Mouse (Mus musculus) CD4-positive, CD25-positive, alpha-beta regulatory T cell, adult 4 months (primary cell): ENCODE data around the gene Emc9. TPM values are rescaled to one million over a fixed set of nuclear protein-coding genes. Genes with fewer than 3 reads are reported as not detected.

Experiments
- ATAC-seq: one replicate; pipeline ENCODE4 v1.8.0; 2017
- polyA plus RNA-seq, 2 experiments: library from polyadenylated mRNA; unstranded; fragments of 100-300 nt; shearing (Covaris generic); gene quantifications; one replicate each; pipeline ENCODE4 v1.2.1; 2017

Gene Emc9
- 10 to 100 TPM; 20.9 to 22.9 TPM for polyA plus RNA-seq

GRCm38 (mm10) chr14:55584702-55585565 is at the start of gene Emc9:
Gene Emc9, minus strand, starts transcription at chr14:55585302.
- peak; percentile 81 for ATAC-seq

- peak; percentile 80 for ATAC-seq
Observed at GRCm38 (mm10) chr14:55629312-55629711, 44.2 kb upstream of the Emc9 start.

- ATAC-seq: no peak
Observed at GRCm38 (mm10) chr14:55628077-55628827, 43.1 kb upstream of the Emc9 start.

GRCm38 (mm10) chr14:55618486-55619195 is 33.5 kb upstream of the Emc9 start:
- ATAC-seq: peak; percentile 27

- ATAC-seq: peak; percentile 92
Observed at GRCm38 (mm10) chr14:55617822-55618221, 32.7 kb upstream of the Emc9 start, which contains the start of gene Rec8. Gene Rec8, plus strand, starts transcription at chr14:55618037.

GRCm38 (mm10) chr14:55616844-55617243 is 31.7 kb upstream of the Emc9 start:
- ATAC-seq: no peak

- no peak for ATAC-seq
Observed at GRCm38 (mm10) chr14:55615876-55616275, 30.8 kb upstream of the Emc9 start.

GRCm38 (mm10) chr14:55614565-55615178 is 29.6 kb upstream of the Emc9 start:
- no peak for ATAC-seq

GRCm38 (mm10) chr14:55613346-55613745 is 28.2 kb upstream of the Emc9 start:
- no peak for ATAC-seq

- ATAC-seq: no peak
Observed at GRCm38 (mm10) chr14:55608339-55608738, 23.2 kb upstream of the Emc9 start.

- no peak for ATAC-seq
Observed at GRCm38 (mm10) chr14:55605743-55606459, 20.8 kb upstream of the Emc9 start.

- no peak for ATAC-seq
Observed at GRCm38 (mm10) chr14:55604823-55605222, 19.7 kb upstream of the Emc9 start.

GRCm38 (mm10) chr14:55603633-55604576 is 18.8 kb upstream of the Emc9 start:
- ATAC-seq: peak; percentile 96

- no peak for ATAC-seq
Observed at GRCm38 (mm10) chr14:55603271-55603632, 18.1 kb upstream of the Emc9 start, which contains the start of gene Irf9. Gene Irf9, plus strand, starts transcription at chr14:55603571.

GRCm38 (mm10) chr14:55598521-55599390 is 13.7 kb upstream of the Emc9 start:
- no peak for ATAC-seq

- no peak for ATAC-seq
Observed at GRCm38 (mm10) chr14:55596036-55596690, 11.1 kb upstream of the Emc9 start.

GRCm38 (mm10) chr14:55592226-55592625 is 7.1 kb upstream of the Emc9 start:
- ATAC-seq: no peak

- peak; percentile 76 for ATAC-seq
Observed at GRCm38 (mm10) chr14:55591331-55591891, 6.3 kb upstream of the Emc9 start, which contains the start of gene Rnf31. Gene Rnf31, plus strand, starts transcription at chr14:55591708.
